Comparison of ENCODE assay signal across 16 mouse cellular contexts in the genomic region with DNA sequence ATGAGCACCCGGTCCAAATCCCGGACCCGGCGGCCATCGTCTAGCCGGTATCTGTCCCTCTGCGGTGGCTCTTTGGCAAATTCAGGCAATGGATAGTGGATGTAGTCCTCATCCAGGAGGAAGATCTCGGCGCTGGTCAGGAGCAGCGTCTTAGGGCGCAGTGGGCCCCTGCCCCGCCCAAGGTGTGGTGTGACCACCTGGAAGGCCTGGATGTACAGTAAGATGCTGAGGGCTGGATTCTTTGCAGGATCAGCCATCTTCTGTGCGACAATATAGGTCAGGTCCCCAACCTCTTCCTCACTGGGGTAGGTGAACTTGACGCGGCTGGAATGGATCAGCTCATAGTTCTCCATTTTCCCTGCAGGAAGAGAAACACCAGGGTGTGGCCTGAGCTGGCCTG.
"Had no signal": no experiment of that assay in that cellular context is flagged by ENCODE, and none has a peak within 500 bp of the region (broad histone marks: within the 10 kb centered on the region; RNA-seq: fewer than 3 reads in every experiment).

No protein-coding gene starts in this region.

- H3K27me3 ChIP-seq: lung, embryonic 15.5 days had no signal

- DNase-seq: kidney, adult 9 months; kidney, postnatal 14 days; kidney, postnatal 4 days; layer of hippocampus, postnatal 36 days; lung, adult 18-20 months; lung, postnatal 10 days; lung, postnatal 36 days; thymus, adult 2 months; thymus, postnatal 14 days; thymus, postnatal 4 days had no signal

- H3K27ac ChIP-seq: left cerebral cortex, adult 2 months; stomach, postnatal 0 days had no signal

- H3K4me3 ChIP-seq: left cerebral cortex, adult 2 months; liver, embryonic 15.5 days; lung, embryonic 15.5 days had no signal

- H3K9ac ChIP-seq: liver, embryonic 15.5 days; lung, embryonic 15.5 days had no signal

- H3K4me2 ChIP-seq: liver, embryonic 11.5 days; liver, embryonic 15.5 days; lung, embryonic 15.5 days; midbrain, embryonic 11.5 days had no signal

- H3K9me3 ChIP-seq: liver, embryonic 15.5 days; lung, embryonic 15.5 days had no signal
